Mouse (Mus musculus) brain, embryonic 14.5 days (tissue): ENCODE data around the gene Rd3.

Experiments
- CTCF ChIP-seq: fragments of 200-500 bp; IDR thresholded peaks from 2 replicates; pipeline ENCODE4 v1.5.1; 2012; ENCODE audit warnings: inconsistent platforms, mild to moderate bottlenecking, moderate library complexity, borderline replicate concordance; ENCODE audit not compliant: insufficient read depth, insufficient read length; ENCODE audit errors: extremely low read depth
- POLR2A ChIP-seq: fragments of 200-500 bp; IDR thresholded peaks from 2 replicates; pipeline ENCODE4 v1.6.1; 2012; ENCODE audit warnings: mild to moderate bottlenecking, inconsistent platforms, borderline replicate concordance; ENCODE audit not compliant: poor library complexity, insufficient read depth, insufficient read length, severe bottlenecking; ENCODE audit errors: extremely low read depth

GRCm38 (mm10) chr1:191996621-191997185 is 19.5 kb downstream of the Rd3 start:
- TF ChIP-seq CTCF, result no peak
- TF ChIP-seq POLR2A, result no peak
